Mouse (Mus musculus): Measurements from ENCODE around the gene Nr1d1.

Nr1d1 gene

GRCm38 (mm10) chr11:98752562-98753140 lies 22.5 kb downstream of the Nr1d1 start:
- DNase-seq (ENCODE audit: low spot score in 2 of 2): no peak

- no peak for DNase-seq (ENCODE audit: low spot score in 2 of 2)
Measured at GRCm38 (mm10) chr11:98751221-98751782, 23.8 kb downstream of the Nr1d1 start.

- peak in 1 of 2 experiments; percentile 56 for DNase-seq (ENCODE audit: low spot score in 2 of 2)
Measured at GRCm38 (mm10) chr11:98750351-98751201, 24.6 kb downstream of the Nr1d1 start.

GRCm38 (mm10) chr11:98749716-98750115 lies 25.4 kb downstream of the Nr1d1 start:
- no peak for DNase-seq (ENCODE audit: low spot score in 2 of 2)

- DNase-seq (ENCODE audit: low spot score in 2 of 2): no peak
Measured at GRCm38 (mm10) chr11:98748506-98749416, 26.4 kb downstream of the Nr1d1 start.

- DNase-seq (ENCODE audit: low spot score in 2 of 2): peak in 1 of 2 experiments; percentile 51
Measured at GRCm38 (mm10) chr11:98747804-98748505, 27.2 kb downstream of the Nr1d1 start.

- peak; percentile 89 for DNase-seq (ENCODE audit: low spot score in 2 of 2)
Measured at GRCm38 (mm10) chr11:98746855-98747693, 28.1 kb downstream of the Nr1d1 start.

GRCm38 (mm10) chr11:98745932-98746853 lies 28.9 kb downstream of the Nr1d1 start:
- no peak for DNase-seq (ENCODE audit: low spot score in 2 of 2)

GRCm38 (mm10) chr11:98744456-98745019 lies 30.6 kb downstream of the Nr1d1 start:
- no peak for DNase-seq (ENCODE audit: low spot score in 2 of 2)

- DNase-seq (ENCODE audit: low spot score in 2 of 2): peak; percentile 67 to 78
Measured at GRCm38 (mm10) chr11:98743655-98744345, 31.3 kb downstream of the Nr1d1 start.

GRCm38 (mm10) chr11:98742397-98743291 lies 32.5 kb downstream of the Nr1d1 start:
- peak in 1 of 2 experiments; percentile 62 for DNase-seq (ENCODE audit: low spot score in 2 of 2)

GRCm38 (mm10) chr11:98741622-98742396 lies 33.3 kb downstream of the Nr1d1 start:
- DNase-seq (ENCODE audit: low spot score in 2 of 2): peak in 1 of 2 experiments; percentile 78

GRCm38 (mm10) chr11:98741051-98741620 lies 34.0 kb downstream of the Nr1d1 start:
- DNase-seq (ENCODE audit: low spot score in 2 of 2): no peak

- peak; percentile 83 for DNase-seq (ENCODE audit: low spot score in 2 of 2)
Measured at GRCm38 (mm10) chr11:98740393-98741050, 34.6 kb downstream of the Nr1d1 start, which contains the start of gene Thra. Gene Thra (plus strand): TSS chr11:98740638.

GRCm38 (mm10) chr11:98740026-98740392 lies 35.1 kb downstream of the Nr1d1 start:
- DNase-seq (ENCODE audit: low spot score in 2 of 2): no peak

Data from heart, adult 9 months (tissue).